Mouse (Mus musculus): ENCODE measurements around the gene Zfp831.

Zfp831 gene

GRCm38 (mm10) chr2:174652864-174653263, 9.5 kb downstream of the Zfp831 start:
- DNase-seq: no peak

DNA sequence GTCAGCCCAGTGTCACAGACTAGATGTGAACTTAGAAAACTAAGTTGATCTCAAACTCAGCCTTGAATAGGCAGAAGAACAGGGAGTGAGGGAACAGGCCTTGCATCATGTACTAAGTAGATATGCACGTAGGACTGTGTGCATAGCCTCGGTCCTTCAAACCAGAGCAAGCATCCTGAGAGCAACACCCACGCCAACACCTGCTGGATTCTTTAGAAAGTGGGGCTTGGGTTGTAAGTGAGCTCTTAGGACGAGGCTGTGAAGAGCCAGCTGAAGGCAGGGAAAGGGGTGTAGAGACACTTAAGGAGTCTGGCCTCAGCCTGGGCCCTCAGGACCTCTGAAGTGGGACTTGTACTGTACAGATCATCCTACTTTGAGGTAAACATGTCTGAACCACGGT, 12.0 kb downstream of the Zfp831 start:
- peak in 1 of 2 experiments; percentile 52 for DNase-seq

DNA sequence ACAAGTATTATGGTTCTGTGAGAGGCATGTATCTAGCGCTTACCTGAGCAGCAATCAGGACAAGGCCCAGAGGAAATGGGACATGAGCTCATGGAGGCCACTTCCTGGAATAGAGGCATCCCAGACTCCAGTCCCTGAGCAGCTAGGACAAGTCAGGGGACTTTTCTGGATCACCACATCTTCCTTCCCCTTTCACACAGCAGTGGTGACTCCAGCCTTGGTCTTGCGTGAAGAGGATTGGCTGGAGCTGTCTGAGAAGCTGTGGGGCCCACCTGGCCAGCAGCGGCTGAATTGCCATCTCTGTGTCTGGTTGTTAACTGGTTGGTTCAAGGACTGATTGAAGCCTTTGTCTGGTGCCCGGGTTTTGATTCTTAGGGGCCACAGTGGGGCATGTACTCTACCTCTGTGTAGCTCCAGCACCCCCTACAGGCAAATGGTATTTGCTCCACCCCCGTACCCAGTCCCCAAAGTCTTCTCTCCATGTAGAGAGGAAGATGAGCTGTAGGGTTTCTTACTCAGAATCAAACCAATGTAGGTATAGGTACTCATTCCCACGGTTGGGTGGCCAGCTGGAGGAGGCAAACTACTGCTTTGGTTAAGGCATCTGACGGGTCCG, 15.0 kb downstream of the Zfp831 start:
- peak in 1 of 2 experiments; percentile 28 for DNase-seq

GRCm38 (mm10) chr2:174659874-174660273, 16.5 kb downstream of the Zfp831 start:
- no peak for DNase-seq

DNA sequence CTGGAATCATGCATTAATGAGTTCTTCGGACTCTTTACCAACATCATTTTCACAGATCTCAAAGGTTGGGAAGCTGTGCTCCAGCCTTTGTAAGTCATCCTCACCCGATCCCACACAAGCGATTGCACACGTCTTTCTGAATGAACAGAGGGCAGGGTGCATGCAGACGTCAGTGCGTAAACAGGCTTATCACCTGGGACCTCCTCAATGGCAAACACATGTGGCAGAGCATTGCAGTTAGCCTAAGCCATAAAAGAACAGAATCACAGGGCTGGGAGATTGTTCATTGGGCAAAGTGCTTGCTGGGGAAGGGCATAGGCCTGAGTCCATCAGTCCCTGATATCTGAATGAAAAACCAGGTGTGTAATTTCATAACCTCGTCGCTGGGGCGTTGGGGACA, 17.0 kb downstream of the Zfp831 start:
- DNase-seq: no peak

GRCm38 (mm10) chr2:174661436-174662171, 18.3 kb downstream of the Zfp831 start:
- no peak for DNase-seq

- DNase-seq: no peak
Measured at GRCm38 (mm10) chr2:174662593-174662992, 19.3 kb downstream of the Zfp831 start.

DNA sequence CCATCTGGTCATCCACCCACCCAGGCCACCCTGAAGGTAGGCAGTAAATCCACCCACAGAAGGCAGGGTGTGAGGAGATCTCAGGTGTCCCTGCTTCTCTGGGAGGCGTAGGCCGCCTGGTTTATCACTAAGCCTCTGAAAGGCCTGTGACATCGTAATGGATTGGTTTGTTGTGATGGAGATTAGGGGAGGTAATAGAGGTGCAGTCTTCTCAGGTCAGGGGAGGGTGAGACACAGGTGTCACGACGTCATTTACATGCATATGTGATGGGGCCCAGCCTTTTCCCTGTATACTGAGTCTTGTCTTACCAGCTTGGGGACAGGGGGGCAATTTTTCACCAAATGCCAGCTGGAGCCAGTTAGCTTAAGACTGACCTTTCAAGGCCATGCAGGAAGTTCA, 22.1 kb downstream of the Zfp831 start:
- DNase-seq: no peak

DNA sequence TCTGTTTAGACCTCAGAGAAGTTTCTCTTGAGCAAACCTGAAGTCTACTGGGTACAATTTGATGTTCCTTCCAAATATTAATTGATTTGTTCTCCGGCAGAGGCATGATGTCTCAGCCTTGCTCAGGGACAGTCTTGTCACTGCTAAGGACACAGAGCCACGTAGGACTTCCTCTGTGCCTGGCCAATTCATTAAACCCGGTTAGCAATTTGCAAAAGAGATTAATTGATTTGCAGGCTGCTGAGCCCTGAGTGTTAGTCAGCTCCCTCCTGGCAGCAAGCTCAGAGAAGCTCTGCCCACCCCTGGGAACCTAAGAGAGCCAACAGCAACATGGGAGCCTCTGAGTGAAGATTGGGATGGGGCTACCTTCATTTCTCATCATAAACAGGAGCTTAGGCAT, 25.5 kb downstream of the Zfp831 start:
- DNase-seq: no peak

GRCm38 (mm10) chr2:174672506-174673190, 29.3 kb downstream of the Zfp831 start:
- DNase-seq: peak in 1 of 2 experiments; percentile 36

GRCm38 (mm10) chr2:174673592-174674286, 30.4 kb downstream of the Zfp831 start:
- peak; percentile 86 to 90 for DNase-seq

- no peak for DNase-seq
Measured at GRCm38 (mm10) chr2:174674287-174675045, 31.1 kb downstream of the Zfp831 start.

DNA sequence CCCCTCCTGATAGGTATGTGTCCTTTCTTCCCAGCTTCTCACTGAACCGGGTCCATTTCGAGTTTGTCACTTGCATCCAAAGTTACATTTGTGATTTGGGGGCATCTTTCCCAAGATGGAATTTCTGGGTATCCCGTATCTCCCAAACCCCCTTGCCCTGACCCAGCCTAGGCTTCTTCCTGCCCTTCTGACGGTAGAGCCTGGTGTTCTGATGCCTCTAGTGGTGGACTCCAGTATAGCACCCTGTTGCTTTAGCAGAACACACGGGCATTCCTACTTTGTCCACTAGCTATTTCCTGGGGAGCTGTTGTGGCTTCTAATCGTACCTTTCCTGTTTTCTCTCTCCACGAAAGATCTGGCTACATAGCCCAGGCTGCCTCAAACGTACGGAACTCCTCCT, 32.3 kb downstream of the Zfp831 start:
- DNase-seq: peak; percentile 42 to 86

DNA sequence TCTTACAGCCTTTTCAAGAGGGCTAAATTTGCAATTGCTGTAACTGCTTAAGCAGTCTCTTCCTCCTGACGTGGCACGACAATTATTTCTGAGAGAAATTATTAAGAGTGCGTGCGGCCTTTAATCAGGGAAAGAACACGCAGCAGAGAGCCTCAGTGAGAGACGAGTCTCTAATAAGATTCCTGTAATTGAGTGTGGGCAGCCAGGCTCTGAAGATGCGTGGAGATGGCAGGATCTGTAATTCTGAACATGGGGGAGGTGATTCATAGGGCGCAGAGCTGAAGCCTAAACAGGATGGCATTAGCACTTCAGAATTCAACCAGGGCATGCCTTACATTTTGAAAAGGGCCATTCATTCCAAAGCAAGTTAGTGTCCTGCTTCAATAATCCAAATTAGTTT, 58.0 kb downstream of the Zfp831 start:
- no peak for DNase-seq

DNA sequence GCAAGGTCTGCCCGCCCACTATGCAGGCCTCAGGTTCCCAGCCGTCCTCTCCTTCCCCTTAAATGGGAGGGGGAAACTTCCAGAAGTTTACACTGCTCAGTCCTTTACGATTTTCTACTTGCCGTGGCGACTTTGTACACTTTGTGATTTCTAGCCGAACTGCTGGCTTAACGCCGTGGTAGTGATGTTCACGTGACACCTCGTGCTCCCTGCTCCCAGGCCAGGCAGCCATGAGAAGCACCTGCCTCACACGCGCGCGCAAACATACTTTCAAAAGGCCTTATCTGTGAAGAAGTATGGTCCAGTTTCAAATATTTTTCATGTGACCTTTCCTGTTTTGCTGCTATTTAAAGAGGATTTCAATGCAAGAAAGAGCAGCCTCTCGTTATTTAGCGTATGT, 63.8 kb downstream of the Zfp831 start:
- DNase-seq: no peak

GRCm38 (mm10) chr2:174708587-174708986, 65.3 kb downstream of the Zfp831 start:
- DNase-seq: no peak

DNA sequence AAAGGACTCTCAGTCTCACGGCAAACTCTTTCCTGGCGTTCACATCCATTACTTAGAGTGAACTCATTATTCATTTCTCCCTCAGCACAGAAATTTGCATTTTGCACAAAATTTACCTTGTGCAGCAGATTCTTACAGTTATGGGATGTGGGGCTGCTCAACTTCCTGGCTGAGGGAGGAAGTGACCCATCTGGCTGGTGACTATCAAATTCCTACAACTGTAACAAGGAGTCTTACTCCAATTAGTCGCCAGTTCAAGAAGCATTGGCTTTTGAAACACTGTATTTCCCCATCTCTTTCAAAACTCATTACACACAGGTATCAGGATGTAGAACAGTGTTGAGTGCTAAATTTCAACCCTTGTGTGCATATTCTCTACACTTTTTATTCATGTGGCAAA, 66.9 kb downstream of the Zfp831 start:
- DNase-seq: no peak

- no peak for DNase-seq
Measured at GRCm38 (mm10) chr2:174712043-174712442, 68.7 kb downstream of the Zfp831 start.

DNA sequence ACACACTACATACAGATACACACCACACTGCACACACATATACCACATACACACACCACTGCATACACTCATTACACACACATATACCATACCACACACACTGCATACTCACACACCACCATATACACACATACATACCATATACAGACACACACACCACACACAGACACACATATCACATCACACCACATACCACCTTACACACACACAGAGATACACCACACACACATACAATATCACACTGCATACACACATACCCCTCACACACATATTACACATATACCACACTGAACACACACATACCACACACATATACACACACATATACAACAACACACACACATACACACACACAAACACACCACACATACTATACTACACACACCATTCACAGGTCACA, 72.6 kb downstream of the Zfp831 start:
- DNase-seq: no peak

DNA sequence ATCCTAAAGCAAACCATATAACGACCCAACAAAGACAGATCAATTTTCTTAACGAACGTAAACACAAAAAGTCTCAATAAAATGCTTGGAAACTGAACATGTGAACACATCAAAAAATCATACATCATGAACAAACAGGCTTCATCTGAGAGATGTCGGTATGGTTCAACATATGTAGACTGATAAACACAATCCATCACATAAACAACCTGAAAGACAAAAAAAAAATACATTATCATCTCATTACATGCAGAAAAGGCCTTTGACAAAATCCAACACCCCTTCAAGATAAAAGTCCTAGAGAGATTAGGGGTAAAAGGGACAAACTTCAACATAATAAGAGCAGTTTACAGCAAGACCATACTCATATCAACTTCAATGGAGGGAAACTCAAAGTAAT, 74.5 kb downstream of the Zfp831 start:
- no peak for DNase-seq

DNA sequence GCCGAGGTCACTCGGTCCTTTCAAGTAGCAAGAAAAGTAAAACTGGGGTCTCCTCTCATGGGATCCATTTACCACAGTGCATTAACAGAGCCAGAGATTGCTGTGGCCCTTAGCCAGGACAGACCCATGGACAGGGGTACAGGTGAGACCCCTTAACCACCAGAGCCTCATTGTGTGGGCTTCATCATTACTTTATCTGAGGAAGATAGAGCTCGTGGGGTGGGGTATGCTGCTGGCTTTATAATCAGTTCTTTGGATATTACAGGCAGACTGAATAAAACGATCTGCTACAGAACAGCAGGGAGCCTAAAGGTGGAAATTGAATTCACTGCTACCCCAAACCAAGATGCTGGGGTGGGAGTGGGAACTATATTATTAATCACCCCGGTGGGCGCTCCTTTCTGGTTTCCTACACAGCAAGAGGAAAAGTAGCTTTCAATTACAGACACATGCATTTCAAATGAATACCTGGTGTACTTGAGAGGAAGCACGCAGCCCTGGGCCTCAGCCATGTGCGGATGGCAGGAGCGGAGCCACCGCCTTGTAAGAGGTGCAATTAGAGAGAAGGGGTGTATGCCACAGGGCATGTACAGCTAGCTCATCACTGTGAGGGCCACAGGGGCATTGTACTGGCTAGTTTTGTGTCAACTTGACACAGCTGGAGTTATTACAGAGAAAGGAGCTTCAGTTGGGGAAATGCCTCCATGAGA, 83.9 kb downstream of the Zfp831 start:
- no peak for DNase-seq

DNA sequence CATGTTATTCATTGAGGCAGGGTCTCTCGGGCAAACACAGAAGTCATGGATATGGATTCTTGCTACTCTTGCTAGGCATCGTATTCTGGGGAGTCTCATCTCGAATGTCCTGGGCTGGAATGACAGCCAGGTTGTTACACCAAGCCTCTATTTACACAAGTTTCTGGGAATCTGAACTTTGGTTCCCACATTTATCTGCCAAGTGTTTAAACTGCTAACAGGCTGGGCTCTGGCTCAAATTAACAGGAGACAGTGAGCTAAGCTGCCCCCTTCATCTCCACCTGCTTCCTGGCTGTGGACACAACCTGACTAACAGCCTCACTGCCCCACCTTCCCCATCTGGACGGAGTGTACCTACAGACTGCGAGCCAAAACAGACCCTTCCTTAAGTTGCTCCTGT, 88.6 kb downstream of the Zfp831 start:
- no peak for DNase-seq

All from lung, postnatal 4 days (tissue).